Mouse (Mus musculus): ENCODE results near the gene Tnfrsf25. TPM values are rescaled to one million over a fixed set of nuclear protein-coding genes. Genes with fewer than 3 reads are reported as not detected.

Gene Tnfrsf25
- total RNA-seq, 2 experiments from 2014 or later = 1.2 TPM

DNA sequence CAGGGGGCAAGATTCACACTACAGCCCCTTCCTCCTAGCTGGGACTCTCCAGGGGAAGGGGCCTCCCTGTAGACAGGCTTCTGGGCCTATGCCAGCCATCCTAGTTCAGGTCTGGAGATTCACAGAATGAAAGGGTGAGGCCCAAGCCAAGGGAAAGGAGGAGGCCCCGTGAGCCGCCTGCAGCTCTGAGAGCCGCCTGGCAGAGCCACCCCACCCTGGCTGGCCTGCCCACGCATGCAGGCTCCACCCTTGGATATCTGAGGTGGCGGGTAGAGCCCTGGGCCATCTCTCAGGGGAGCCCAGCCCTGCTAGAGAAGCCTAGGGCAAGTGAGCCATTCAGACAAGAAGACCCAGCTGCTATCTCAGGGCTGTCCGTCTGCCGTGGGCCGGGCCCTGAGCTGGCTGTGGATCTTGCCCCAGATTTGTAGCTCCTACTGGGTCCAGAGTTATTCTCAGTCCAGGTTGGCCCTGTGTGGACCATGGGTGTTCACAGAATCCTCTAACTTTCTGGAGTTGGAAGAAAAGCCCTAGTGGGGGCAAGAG lies 22.9 kb upstream of the Tnfrsf25 start:
- no peak for DNase-seq

DNA sequence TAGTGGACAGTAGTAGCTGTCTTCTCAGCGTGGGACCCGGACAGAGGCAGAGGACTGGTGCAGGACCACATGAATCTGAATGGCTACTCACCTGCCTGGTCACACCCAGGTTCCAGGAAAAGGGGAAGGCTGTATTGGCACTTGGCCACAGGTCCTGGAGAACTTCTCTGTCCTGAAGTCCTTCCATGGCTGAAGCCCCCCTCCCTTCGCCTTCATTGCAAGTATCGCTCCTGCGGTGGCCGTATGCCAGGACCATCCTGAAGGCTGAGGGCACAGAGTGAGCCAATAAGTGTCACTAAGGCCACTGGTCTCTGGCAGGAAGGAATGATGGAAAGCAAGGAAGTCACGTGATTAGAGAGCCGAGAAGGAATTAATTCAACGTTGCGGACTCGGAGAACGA lies 21.5 kb upstream of the Tnfrsf25 start:
- no peak for DNase-seq

DNA sequence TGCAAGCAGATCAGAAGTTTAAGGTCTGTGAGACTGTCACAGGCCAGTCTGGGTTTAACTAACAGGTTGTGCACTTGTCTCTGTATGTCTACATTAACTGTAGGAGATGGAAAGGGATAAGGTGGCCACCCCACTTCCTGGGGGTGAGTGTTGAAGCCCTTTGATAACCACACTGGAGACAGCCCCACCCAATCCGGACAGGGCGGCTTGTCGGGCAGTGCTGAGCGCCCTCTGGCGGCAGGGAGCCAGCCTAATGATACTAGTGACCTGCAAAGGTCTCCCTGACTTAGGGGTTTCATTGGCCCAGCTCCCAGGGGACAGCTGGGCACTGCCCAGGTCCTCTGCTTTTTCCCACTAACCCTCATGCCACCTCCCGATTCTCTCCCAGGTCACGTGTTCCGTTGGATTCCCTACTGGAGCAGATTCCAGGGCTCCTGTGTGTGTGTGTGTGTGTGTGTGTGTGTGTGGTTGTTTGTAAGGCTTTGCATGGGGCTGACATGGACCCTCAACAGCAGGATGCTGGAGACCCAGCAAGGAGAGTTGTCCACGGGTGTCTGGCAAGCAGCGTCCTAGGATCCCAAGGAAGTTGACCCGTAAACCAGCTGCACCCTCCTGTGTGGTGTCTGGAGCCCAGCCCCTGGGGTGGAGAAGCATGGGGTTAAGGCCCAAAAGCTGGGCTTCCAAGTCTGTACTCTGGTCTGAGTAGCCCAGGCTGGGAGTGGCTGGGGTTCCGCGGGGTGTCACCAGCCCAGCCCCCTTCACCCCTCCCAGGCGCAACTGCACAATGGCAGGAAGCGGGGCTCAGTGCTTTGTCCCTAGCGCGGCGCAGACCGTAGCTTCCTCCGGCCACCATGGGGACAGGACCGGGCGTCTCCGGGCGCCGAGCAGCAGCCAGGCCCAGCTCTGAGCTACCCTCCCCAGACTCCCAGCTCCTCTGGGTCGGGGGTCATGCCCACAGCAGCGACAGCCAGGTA lies 19.5 kb upstream of the Tnfrsf25 start:
- peak; percentile 64 for DNase-seq

DNA sequence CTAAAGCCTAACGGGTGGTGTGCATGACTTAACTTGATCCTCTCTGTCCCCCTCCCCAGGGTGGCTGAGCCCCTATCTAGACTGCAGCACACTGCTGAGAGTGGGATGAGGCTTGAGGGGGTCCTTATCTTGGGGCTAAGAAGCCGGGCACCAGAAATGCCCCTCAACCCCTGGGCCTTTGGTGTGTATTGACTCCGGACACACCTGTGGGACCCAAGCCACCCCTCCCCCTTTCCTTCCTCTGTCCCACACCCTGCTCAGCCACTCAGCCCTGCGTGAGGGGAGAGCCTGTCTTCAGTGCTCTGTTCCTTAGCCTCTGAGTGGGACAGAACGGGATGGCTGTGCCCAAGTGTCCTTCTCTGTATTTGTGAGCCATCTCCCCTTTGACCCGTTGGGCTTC lies 18.8 kb upstream of the Tnfrsf25 start:
- no peak for DNase-seq

DNA sequence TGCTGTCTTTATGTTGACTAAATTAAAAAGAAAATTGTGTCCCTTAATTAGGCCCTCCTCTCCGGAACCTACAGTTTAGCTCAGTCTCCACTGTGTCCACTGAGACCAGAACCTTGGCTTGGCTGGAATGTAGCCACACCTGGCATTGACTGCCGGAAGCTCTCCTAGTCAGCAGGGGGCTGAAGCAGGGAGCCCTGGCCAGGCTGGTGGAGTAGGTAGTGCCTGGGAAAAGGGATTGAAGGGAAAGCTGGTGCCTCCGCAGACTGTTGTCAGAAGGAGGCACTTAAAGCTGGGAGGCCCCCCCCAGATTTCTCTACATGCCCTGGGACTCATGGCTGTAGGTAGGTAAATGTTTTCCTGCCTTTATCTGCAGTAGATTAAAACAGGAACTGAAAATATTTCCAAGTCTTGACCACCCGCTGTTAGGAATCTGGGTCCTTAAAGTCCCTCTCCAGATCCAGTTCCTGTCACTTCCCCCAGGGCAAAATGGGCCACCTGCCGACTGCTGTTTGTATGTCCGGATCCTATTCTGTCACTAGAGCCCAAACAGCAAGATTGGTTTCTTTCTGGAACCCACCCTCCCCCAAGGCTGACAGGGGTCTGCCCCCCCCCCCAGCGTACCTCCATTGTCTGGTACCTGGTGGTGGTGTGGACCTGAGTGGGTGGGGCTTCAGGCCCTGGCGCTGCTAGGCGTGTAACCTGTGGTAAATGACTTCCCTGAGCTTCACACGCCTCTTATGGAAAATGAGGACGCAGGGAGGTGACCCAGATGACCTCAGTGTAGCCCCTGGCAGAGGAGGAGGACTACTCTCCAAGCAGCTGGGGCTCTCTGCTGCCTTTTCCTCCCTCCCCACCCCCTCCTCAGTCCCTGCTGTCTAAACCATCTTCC lies 17.6 kb upstream of the Tnfrsf25 start:
- DNase-seq = no peak

DNA sequence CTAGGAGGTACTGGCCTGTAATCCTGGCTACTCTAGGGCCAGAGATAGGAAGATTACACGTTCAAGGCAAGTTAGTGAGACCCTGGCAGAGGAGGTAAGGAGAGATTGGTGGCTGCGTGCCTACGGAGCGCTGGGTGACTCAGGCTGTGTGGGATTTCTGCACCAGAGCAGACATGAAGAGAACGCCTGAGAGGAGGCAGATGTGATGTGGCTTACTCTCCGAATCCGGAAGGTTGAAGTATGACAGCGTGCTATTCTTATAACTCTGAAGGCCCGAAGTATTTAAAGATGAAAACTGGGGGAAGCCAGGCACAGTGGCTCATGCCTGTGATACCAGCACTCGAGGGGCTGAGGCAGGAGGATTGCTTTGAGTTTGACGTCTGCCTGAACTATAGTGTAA lies 15.2 kb upstream of the Tnfrsf25 start:
- DNase-seq = no peak

DNA sequence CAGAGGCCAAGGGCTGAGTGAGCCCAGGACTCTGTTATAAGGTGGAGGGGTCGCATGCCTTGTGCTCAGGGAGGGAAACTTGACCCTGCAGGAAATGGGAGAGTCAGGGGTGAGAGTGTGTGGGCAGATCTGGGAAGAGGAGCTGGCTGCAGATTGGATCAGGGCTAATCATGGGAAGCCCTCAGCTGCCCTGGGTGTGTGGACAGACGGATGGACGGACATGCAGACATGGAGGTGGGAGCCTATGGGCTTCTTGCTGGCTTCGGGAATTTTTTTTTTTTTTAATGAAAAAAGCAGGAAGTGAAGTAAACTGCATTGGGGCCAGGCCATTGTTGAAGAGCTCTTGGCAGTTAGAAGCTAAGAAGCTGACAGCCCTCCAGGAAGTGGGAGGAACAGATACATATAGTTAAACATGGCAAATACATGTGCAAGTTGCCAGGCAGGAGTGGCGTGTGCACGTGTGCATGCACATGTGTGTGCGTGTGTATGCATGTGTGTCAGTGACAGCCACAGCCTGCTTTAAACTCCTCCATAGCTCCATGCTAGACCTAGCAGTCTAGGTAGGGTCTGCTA lies 14.6 kb upstream of the Tnfrsf25 start:
- no peak for DNase-seq

DNA sequence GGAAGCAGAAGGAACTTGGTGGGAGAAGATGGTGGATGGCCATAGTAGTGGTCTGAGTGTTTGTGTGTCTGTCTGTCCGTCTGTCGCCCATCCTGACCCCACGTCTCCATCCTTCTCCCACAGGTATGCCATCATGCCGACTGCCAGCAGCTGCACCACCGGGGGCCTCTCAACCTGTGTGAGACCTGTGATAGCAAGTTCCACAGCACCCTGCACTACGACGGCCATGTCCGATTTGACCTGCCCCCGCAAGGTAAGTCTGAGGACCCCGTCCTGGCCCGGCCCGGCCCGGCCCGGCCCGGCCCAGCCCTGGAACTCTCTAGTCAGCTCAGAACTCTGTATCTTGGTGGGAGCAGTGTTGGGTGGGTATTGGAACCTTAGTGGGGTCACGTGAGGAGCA lies 13.8 kb upstream of the Tnfrsf25 start:
- no peak for DNase-seq

DNA sequence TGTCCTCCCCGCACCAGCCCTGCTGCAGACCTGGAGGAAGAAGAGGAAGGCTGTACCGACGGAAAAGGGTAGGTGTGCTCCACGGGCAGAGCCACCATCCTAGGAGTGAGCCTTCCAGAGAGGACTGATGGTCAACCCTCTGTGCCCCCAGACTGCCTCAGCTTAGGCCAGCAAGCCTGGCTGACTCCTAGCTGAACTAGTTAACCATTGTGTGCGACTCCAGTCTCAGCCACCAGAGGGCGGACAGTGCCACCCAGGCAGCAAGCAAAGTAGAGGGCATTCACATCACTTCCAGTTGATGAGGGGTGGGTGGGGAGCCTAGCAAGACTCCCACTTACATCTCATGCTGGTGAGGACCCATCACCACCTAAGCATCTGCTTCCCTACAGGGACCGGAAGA lies 12.7 kb upstream of the Tnfrsf25 start:
- no peak for DNase-seq

DNA sequence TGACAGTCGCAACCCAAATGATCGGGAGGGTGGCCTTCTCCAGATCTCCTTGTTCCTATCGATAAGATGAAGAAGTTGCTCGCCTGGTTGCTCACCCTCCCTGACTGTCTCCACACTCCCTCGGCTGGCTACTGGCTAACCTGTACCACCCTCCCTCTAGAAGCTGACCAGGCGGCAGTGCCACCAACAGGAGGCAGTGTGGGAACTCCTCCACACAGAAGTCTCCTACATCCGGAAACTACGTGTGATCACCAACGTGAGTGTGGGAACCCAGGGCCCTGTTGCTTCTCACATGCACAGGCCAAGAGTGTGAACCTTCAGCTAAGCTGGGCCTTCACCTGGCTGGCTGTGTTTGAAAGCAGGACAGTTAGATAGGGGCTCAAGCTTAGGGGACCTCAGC lies 9.0 kb upstream of the Tnfrsf25 start:
- DNase-seq = no peak

DNA sequence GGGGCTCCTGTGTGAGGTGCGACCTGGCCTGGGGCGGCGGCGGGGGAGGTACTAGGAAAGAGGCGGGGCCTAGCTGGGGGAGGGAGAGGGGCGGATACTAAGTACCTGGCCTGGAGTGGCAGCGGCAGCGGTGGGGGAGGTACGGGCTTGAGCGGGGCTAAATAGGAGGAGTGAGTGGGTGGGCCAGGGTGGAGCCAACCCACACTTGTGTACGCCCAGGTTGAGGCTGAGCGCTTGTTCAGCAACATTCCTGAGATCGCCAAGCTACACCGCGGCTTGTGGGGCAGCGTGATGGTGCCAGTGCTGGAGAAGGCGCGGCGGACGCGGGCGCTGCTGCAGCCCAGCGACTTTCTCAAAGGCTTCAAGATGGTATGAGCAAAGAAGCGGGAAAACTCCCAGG lies 8.2 kb upstream of the Tnfrsf25 start:
- no peak for DNase-seq

DNA sequence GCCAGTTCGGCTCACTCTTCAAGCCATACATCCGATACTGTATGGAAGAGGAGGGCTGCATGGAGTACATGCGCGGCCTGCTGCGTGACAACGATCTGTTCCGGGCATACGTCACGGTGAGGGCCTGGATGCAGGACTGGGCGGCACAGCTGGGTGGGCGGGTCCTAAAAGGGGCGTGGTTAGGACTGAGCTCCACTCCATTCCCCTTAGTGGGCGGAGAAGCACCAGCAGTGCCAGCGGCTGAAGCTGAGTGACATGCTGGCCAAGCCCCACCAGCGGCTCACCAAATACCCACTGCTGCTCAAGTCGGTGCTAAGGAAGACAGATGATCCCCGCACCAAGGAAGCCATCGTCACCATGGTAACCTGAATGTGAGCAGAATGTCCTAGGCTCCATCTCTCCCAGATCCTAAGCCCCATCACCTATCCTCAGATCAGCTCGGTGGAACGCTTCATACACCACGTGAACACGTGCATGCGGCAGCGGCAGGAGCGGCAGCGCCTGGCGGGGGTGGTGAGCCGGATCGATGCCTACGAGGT lies 7.7 kb upstream of the Tnfrsf25 start:
- no peak for DNase-seq

DNA sequence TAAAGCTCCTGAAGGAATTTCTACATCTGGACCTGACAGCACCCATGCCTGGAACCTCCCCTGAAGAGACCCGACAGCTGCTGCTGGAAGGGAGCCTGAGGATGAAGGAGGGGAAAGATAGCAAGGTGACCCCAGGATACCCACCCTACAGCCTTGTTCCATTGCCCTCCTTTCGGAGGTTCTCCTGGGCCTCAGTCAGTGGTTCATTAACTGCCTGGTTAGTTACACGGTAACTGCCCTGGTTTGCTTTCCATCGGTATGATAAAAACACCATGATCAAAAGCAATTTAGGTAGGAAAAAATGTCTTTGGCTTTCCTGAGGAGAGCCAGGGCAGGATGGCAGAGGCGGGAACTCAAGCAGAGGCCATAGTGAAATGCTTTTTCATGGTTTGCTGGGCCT lies 7.1 kb upstream of the Tnfrsf25 start:
- no peak for DNase-seq

DNA sequence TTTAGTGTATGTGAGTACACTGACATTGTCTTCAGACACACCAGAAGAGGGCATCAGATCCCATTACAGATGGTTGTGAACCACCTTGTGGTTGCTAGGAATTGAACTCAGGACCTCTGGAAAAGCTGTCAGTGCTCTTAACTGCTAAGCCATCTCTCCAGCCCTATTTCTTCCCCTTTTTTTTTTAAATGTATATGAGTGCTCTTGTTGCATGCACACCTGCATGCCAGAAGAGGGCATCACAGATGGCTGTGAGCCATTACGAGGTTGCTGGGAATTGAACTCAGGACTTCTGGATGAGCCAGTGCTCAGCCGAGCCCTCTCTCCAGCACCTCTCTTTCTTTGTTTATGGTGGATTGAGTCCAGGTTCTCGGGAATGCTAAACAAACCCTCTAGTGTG lies 6.2 kb upstream of the Tnfrsf25 start:
- DNase-seq = no peak

DNA sequence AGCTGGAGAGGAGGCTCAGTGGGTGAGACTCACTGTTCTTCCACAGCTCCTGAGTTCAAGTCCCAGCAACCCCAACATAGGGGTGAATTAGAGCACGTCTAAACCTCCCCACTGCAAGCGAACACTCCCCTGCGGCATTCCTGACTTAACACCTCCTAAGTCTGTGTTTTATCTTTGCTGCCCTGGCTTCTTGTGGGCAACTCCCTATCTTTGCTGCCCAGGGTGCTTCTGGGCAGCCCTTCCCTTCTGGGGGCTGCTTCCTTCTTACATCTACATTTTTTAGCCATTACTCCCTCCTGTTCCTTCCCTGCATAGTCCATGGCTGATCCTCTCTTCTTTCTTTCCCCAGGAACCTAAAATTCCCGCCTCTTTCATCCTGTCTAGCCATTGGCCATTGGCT lies 5.0 kb upstream of the Tnfrsf25 start:
- DNase-seq = no peak

DNA sequence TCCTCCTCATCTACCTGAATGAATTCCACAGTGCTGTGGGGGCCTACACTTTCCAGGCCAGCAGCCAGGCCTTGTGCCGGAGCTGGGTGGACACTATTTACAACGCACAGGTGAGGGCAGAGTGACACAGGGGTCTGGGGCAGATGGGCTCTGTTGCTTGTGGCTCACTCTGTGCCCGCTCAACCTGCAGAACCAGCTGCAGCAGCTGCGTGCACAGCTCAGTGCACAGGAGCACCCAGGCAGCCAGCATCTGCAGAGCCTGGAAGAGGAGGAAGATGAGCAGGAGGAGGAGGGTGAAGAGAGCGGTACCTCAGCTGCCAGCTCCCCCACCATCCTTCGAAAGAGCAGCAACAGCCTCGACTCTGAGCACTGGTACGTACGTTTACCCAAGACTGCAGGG lies 3.4 kb upstream of the Tnfrsf25 start:
- DNase-seq = no peak

DNA sequence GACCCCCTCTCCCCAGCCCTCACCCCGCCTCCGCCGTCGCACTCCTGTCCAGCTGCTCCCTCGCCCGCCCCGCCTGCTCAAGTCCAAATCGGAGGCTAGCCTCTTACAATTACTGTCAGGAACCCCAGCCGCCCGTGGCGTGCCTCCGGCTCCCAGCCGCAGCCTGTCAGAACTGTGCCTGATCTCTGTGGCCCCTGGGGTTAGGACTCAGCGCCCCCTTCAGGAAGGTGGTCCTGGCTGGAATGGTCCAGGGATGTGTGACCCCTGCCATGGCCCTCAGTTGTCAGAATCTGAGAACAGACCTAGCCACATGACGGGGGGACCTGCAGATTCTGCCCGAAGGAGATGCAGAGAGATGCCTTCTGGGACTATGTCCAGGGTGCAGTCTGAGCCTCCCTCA lies 1.7 kb upstream of the Tnfrsf25 start:
- no peak for DNase-seq

DNA sequence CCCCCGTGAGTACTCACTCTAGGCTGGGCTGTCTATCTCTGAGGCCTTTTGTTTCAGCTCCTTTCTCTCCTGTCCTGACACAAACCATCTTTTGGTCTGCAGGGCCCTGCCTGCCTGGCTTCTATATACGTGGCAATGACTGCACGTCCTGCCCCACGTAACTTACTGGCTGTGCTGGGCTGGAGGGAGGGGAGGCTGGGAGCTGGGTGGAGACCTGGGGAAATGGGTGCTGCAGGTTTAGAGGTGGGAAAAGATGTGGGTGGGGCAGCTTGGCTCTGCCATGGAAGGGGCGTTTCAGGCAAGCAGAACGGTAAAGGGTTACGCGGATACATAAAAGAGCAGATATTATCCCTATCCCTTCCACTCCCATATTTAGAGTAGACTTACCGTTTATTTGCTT lies 1.8 kb downstream of the Tnfrsf25 start:
- DNase-seq = no peak

DNA sequence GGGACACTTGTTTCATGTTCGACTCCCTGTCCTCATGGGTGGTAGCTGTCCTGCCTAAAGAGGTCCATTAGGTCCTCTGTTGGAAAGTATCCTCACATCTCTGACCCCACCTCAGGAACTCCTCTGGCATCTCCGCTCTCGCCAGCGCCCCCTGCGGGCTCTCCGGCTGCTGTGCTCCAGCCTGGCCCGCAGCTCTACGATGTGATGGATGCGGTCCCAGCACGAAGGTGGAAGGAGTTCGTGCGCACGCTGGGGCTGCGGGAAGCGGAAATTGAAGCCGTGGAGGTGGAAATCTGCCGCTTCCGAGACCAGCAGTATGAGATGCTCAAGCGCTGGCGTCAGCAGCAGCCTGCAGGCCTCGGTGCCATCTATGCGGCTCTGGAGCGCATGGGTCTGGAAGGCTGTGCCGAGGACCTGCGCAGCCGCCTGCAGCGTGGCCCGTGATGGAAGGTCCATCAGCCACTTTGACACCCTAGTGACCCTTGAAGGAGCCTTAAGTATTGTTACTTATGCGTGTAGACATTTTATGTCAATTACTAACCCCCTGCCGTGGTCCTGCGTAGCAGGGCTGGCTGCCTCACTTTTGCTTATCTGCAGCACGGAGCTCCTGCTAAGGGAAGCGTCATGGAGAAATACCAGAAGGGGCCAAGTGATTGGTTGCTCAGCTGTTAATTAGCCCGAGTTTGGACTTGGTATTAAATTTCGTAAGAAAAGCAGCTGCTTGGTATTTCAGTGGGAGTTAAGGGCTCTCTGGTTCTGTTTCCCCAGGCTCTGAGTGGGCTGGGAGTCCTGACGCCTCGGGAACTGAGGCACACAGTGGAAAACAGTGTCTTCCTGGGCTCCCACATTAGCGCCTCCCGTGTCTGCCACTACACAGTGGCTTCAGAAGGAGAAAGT lies 3.9 kb downstream of the Tnfrsf25 start:
- DNase-seq = no peak

DNA sequence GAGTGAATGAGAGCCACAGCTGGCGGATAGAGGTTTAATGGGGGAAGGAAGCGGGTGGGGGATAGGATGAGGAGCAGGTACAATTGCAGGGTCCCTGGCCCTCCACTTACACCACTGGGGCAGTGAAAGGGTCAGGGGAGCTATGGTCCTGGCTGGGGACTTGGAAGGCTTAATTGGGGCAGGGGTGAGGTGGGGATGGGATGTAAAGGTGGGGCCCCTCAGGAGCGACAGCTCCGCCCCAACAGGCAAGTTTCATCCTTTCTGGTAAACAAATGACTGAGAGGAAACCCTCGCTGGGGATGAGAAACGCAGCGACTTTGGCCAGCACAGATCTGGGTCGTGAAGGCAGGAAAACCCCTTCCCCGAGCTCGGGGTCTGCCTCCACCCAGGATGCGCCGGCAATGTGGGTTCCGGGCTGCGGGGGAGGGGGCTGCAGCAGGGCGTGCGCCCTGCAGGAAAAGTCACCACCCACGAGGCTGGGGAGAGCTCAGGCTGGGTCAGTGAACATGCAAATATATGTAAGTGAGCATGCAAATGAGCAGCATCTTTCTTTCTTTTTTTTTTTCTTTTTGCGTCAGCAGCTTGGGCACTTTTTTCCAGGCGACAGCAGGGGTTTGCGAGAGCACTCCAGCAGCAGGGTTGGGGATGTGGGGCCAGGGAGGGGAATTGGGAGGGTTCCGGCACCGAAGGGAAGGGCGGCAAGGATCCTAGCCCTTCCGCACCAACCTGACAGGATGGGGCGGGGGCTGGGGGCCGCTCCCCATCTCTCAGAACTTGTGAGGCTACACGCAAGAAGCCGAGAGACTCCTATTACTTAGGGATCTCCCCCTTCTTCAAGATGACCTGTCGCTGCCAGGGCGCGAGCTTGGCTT lies 4.8 kb downstream of the Tnfrsf25 start:
- no peak for DNase-seq

All from gastrocnemius, postnatal 25 days (tissue).